Mouse (Mus musculus): ENCODE data around the gene Lcn12.

DNA sequence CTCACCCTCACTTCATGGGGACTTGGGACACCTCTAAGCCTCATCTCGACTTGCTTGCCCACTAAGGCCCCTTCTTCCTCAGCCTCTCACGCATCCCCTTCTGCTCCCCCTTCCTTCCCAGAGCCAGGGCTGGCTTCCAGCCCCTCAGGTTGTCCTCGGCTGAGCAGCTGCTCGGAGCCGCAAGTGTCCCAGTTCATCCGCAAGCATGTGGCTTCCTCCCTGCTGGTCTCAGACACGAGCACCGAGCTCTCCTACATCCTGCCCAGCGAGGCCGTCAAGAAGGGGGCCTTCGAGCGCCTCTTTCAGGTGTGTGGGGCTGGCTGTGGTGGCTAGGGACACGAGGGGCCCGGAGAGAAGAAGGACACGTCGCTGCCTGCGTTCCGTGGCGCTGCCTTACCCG lies 52.6 kb downstream of the Lcn12 start:
- TF ChIP-seq POLR2A (IDR thresholded peaks at IDR 0.05; ENCODE audit: borderline replicate concordance, extremely low read depth, insufficient read depth, insufficient read length, poor library complexity, severe bottlenecking) = no peak
- TF ChIP-seq CTCF (IDR thresholded peaks at IDR 0.05; ENCODE audit: borderline replicate concordance, extremely low read depth, insufficient read depth, insufficient read length) = no peak

All from brain, embryonic 14.5 days (tissue).